Mouse (Mus musculus): Measurements from ENCODE around the gene Wbp2. TPM values are rescaled to one million over a fixed set of nuclear protein-coding genes. Genes with fewer than 3 reads are reported as not detected.
A peak's percentile ranks its signal among the peaks of the same experiment; 100 is the strongest.

The Wbp2 gene
- polyA plus RNA-seq, 1 experiment from 2014 or later = 153 TPM

- Histone ChIP-seq H3K4me1 (ENCODE audit: control insufficient read depth, insufficient read depth, low read length) (peaks cover 25% of the 10 kb centered on the region), H3K4me3 (ENCODE audit: low read length) (peak overlapping the region; percentile 84), H3K9ac (ENCODE audit: low read length) (peak overlapping the region; percentile 28; the same call in 1 of the 2 replicates), H3K36me3 (ENCODE audit: control insufficient read depth, insufficient read depth) (0 out of 2 replicates have a peak, but pooled peaks cover 6% of the 10 kb centered on the region), H3K27me3 (ENCODE audit: control insufficient read depth, insufficient read depth, low read length) (no peaks in the 10 kb centered on the region), H3K9me3 (replicated peaks; ENCODE audit: control insufficient read depth, low read length) (no peaks in the 10 kb centered on the region), H3K4me2 (ENCODE audit: low read depth, low read length) (peak overlapping the region; percentile 72), H3K27ac (ENCODE audit: low read length) (peak overlapping the region; percentile 84)
- 85% methylated on average over 4 of the region's 4 CpGs for WGBS
- no peak for ATAC-seq (replicated peaks; ENCODE audit: extremely low read depth, insufficient read depth, low FRiP score)
Measured at GRCm38 (mm10) chr11:116111067-116111466, 24.3 kb upstream of the Wbp2 start.

DNA sequence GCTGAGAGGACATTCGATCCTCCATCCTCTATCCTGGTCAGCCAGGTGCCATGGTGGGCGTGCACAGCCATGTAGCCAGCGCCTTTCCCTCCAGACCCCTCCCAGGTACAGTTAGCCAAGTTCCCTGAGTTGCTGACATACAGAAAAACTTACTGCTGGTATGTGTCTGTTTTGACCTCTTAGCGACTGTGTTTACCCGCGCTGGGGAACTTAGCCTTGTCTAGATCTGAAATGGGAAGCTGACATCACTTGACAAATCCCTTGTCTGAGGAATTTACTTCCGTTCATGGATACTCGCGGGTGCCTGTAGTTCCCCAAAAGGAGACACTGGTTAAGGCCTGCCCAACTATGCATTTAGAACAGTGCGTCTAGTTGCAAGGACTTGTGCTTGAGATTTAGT lies 23.7 kb upstream of the Wbp2 start:
- Histone ChIP-seq H3K4me1 (ENCODE audit: control insufficient read depth, insufficient read depth, low read length) (peaks cover 28% of the 10 kb centered on the region), H3K9ac (ENCODE audit: low read length) (peak overlapping the region; percentile 95), H3K36me3 (ENCODE audit: control insufficient read depth, insufficient read depth) (peaks cover 10% of the 10 kb centered on the region), H3K4me3 (ENCODE audit: low read length) (peak overlapping the region; percentile 84), H3K4me2 (ENCODE audit: low read depth, low read length) (peak overlapping the region; percentile 72), H3K27ac (ENCODE audit: low read length) (peak overlapping the region; percentile 84), H3K9me3 (replicated peaks; ENCODE audit: control insufficient read depth, low read length) (no peaks in the 10 kb centered on the region), H3K27me3 (ENCODE audit: control insufficient read depth, insufficient read depth, low read length) (no peaks in the 10 kb centered on the region)
- 9% methylated on average over 10 of the region's 10 CpGs for WGBS
- ATAC-seq (replicated peaks; ENCODE audit: extremely low read depth, insufficient read depth, low FRiP score) = peak; percentile 24

DNA sequence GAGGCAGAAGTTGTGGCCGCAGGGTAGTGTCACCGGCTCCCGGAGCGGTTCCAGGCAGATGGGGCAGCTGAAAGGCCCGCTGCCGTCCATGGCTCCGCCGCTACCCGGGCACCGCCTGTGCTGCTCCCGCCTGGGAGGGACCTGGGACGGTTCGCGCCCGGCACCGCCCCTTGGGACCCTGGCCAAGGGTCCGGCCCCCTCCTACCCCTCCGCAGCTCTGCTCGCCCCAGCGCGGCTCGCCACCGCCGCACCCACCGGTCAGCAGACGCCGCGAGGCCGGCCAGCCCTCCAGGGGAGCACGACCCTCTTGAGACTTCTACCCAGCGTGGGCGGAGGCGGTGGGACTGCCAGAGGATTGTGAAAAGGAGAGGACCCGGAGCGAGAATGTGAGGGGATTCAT lies 23.3 kb upstream of the Wbp2 start:
- peak; percentile 91 for ATAC-seq (replicated peaks; ENCODE audit: extremely low read depth, insufficient read depth, low FRiP score)
- H3K4me2 ChIP-seq (ENCODE audit: low read depth, low read length) = peak overlapping the region; percentile 72
- H3K9me3 ChIP-seq (replicated peaks; ENCODE audit: control insufficient read depth, low read length) = no peaks in the 10 kb centered on the region
- H3K36me3 ChIP-seq (ENCODE audit: control insufficient read depth, insufficient read depth) = peaks cover 11% of the 10 kb centered on the region
- H3K27ac ChIP-seq (ENCODE audit: low read length) = peak overlapping the region; percentile 84
- H3K4me1 ChIP-seq (ENCODE audit: control insufficient read depth, insufficient read depth, low read length) = peaks cover 29% of the 10 kb centered on the region
- under 1% methylated on average over 35 of the region's 35 CpGs for WGBS
- H3K4me3 ChIP-seq (ENCODE audit: low read length) = peak overlapping the region; percentile 84
- peak overlapping the region; percentile 95 for H3K9ac ChIP-seq (ENCODE audit: low read length)
- no peaks in the 10 kb centered on the region for H3K27me3 ChIP-seq (ENCODE audit: control insufficient read depth, insufficient read depth, low read length)

GRCm38 (mm10) chr11:116109441-116110081 lies 22.8 kb upstream of the Wbp2 start:
- peak overlapping the region; percentile 84 for H3K27ac ChIP-seq (ENCODE audit: low read length)
- under 1% methylated on average over 70 of the region's 70 CpGs for WGBS
- ATAC-seq (replicated peaks; ENCODE audit: extremely low read depth, insufficient read depth, low FRiP score) = peak; percentile 34; the same call in 1 of the 2 replicates
- H3K9ac ChIP-seq (ENCODE audit: low read length) = peak overlapping the region; percentile 95
- H3K27me3 ChIP-seq (ENCODE audit: control insufficient read depth, insufficient read depth, low read length) = no peaks in the 10 kb centered on the region
- H3K4me3 ChIP-seq (ENCODE audit: low read length) = peak overlapping the region; percentile 84
- no peaks in the 10 kb centered on the region for H3K9me3 ChIP-seq (replicated peaks; ENCODE audit: control insufficient read depth, low read length)
- H3K4me1 ChIP-seq (ENCODE audit: control insufficient read depth, insufficient read depth, low read length) = peaks cover 35% of the 10 kb centered on the region
- H3K36me3 ChIP-seq (ENCODE audit: control insufficient read depth, insufficient read depth) = peaks cover 11% of the 10 kb centered on the region
- peak overlapping the region; percentile 72 for H3K4me2 ChIP-seq (ENCODE audit: low read depth, low read length)

DNA sequence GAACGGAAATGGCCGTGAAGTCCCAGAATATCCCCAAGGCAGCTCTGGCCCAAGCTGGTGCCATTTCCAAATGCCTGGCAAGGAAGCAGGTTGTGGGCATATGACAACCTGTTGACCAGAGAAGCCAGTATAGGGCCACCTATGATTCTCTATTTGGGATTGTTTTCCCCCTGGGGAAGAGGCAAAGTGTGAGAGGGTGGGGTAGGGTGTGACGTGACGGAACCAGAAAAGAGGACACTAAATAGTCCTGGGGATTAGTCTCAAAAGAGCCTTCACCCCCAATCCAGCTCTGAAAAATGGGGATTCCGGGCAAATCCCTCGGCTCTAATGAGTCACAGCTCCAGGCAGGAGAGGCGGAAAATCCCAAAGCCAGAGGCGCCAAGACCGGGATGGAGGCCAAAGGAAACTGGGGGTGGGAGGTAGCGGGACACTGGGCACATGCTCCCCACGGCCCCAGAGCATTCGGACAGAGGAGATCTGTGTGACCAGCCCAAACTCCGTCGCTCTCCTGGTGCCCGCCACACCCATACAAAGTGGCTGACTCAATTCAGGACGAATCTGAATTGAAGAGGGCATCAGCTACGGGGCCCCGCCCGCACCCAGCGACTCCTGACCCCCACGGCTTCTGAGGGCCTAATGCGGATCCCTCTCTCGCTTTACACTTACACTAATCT lies 21.8 kb upstream of the Wbp2 start:
- Histone ChIP-seq H3K4me1 (ENCODE audit: control insufficient read depth, insufficient read depth, low read length) (peaks cover 43% of the 10 kb centered on the region), H3K9ac (ENCODE audit: low read length) (peak overlapping the region; percentile 95), H3K9me3 (replicated peaks; ENCODE audit: control insufficient read depth, low read length) (no peaks in the 10 kb centered on the region), H3K4me3 (ENCODE audit: low read length) (peak overlapping the region; percentile 84), H3K4me2 (ENCODE audit: low read depth, low read length) (peak overlapping the region; percentile 72), H3K36me3 (ENCODE audit: control insufficient read depth, insufficient read depth) (peaks cover 11% of the 10 kb centered on the region), H3K27ac (ENCODE audit: low read length) (peak overlapping the region; percentile 84), H3K27me3 (ENCODE audit: control insufficient read depth, insufficient read depth, low read length) (no peaks in the 10 kb centered on the region)
- WGBS = 7% methylated on average over 23 of the region's 23 CpGs
- ATAC-seq (replicated peaks; ENCODE audit: extremely low read depth, insufficient read depth, low FRiP score) = no peak

DNA sequence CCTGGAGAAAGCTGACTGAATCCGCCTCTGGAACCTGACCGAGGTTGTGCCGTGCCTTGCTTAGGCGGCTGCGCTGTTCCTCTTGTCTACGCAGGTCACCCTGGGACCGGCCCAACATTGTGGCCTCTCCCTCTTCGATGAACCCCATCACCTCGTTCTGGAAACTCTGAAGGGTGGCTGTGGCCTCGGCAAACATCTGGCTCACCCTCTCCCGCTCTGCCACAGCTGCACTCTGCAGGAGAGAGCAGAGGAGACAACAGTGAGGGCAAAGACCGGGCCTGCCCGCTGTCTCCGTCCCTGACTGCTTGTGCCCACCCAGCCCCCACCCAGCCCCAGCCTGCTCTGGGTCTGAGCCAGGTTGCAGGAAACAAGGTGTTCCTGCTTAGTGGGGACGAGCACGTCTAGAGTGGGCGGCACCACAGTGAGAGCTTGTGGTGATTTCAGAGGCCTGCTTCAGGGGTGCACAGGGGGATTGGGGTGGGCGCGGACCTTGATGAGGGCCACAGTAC lies 21.0 kb upstream of the Wbp2 start:
- H3K9me3 ChIP-seq (replicated peaks; ENCODE audit: control insufficient read depth, low read length) = no peaks in the 10 kb centered on the region
- peak overlapping the region; percentile 84 for H3K4me3 ChIP-seq (ENCODE audit: low read length)
- H3K4me1 ChIP-seq (ENCODE audit: control insufficient read depth, insufficient read depth, low read length) = peaks cover 51% of the 10 kb centered on the region
- peaks cover 11% of the 10 kb centered on the region for H3K36me3 ChIP-seq (ENCODE audit: control insufficient read depth, insufficient read depth)
- 38% methylated on average over 19 of the region's 19 CpGs for WGBS
- H3K27me3 ChIP-seq (ENCODE audit: control insufficient read depth, insufficient read depth, low read length) = no peaks in the 10 kb centered on the region
- no peak for ATAC-seq (replicated peaks; ENCODE audit: extremely low read depth, insufficient read depth, low FRiP score)
- peak overlapping the region; percentile 72 for H3K4me2 ChIP-seq (ENCODE audit: low read depth, low read length)
- peak overlapping the region; percentile 95 for H3K9ac ChIP-seq (ENCODE audit: low read length)
- H3K27ac ChIP-seq (ENCODE audit: low read length) = peak overlapping the region; percentile 84

DNA sequence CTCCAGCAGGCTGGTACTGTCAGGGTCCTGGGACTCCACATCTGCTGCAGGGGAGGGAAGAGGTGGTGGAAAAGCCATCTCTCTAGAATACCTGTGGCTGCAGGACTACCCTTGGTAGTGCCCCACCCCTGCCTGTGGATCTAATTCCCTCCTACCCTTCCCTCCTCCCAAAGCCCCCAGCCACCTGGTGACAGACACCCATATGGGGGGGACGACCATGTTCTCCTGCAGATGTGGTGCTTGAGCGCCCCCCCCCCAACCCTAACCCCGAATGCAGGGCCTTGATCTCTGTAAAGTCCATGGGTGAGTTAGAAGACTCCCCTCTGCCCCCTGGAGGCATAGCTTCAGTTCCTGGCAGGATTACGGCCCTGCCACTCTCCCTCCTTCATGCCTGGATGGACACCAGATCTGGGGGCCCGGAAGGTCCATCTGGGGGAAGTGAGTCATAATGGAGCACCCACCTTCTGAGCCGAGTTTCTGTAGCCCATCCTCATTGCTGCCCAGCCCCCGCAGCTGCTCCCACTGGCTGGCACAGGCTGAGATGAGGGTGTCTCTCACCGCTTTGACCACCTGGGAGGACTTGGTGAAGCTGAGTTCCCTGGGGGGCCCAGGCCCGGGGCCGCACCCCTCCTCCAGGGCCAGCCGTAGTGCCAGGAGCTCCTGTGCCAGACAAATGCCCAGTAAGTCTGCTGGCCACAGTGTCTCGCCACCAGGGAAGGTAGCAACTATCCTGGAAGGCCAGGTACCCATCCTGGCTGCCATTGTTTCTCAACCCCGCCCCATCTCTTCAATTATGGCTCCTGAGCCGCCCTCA lies 20.4 kb upstream of the Wbp2 start:
- no peaks in the 10 kb centered on the region for H3K9me3 ChIP-seq (replicated peaks; ENCODE audit: control insufficient read depth, low read length)
- H3K4me3 ChIP-seq (ENCODE audit: low read length) = peak overlapping the region; percentile 84
- H3K4me1 ChIP-seq (ENCODE audit: control insufficient read depth, insufficient read depth, low read length) = peaks cover 55% of the 10 kb centered on the region
- WGBS = 50% methylated on average over 13 of the region's 14 CpGs
- H3K27ac ChIP-seq (ENCODE audit: low read length) = peak overlapping the region; percentile 84
- no peak for ATAC-seq (replicated peaks; ENCODE audit: extremely low read depth, insufficient read depth, low FRiP score)
- peak overlapping the region; percentile 95 for H3K9ac ChIP-seq (ENCODE audit: low read length)
- no peaks in the 10 kb centered on the region for H3K27me3 ChIP-seq (ENCODE audit: control insufficient read depth, insufficient read depth, low read length)
- peaks cover 11% of the 10 kb centered on the region for H3K36me3 ChIP-seq (ENCODE audit: control insufficient read depth, insufficient read depth)
- H3K4me2 ChIP-seq (ENCODE audit: low read depth, low read length) = peak overlapping the region; percentile 72

- ATAC-seq (replicated peaks; ENCODE audit: extremely low read depth, insufficient read depth, low FRiP score) = no peak
- Histone ChIP-seq H3K27me3 (ENCODE audit: control insufficient read depth, insufficient read depth, low read length) (no peaks in the 10 kb centered on the region), H3K27ac (ENCODE audit: low read length) (peak overlapping the region; percentile 84; the same call in 1 of the 2 replicates), H3K9ac (ENCODE audit: low read length) (peak overlapping the region; percentile 95), H3K9me3 (replicated peaks; ENCODE audit: control insufficient read depth, low read length) (no peaks in the 10 kb centered on the region), H3K4me3 (ENCODE audit: low read length) (peak overlapping the region; percentile 84), H3K4me1 (ENCODE audit: control insufficient read depth, insufficient read depth, low read length) (peaks cover 64% of the 10 kb centered on the region), H3K4me2 (ENCODE audit: low read depth, low read length) (peak overlapping the region; percentile 72), H3K36me3 (ENCODE audit: control insufficient read depth, insufficient read depth) (peaks cover 8% of the 10 kb centered on the region)
- 39% methylated on average over 32 of the region's 32 CpGs for WGBS
Measured at GRCm38 (mm10) chr11:116106154-116106962, 19.6 kb upstream of the Wbp2 start.

All from heart, embryonic 16.5 days (tissue).